16 mouse cellular contexts compared by ENCODE assay signal in genomic region chr4:22102478-22102877, GRCm38 (mm10).
A peak's percentile ranks its signal among the peaks of the same experiment; 100 is the strongest.
DNase-seq lines count a peak whose midpoint lies in the region; ATAC-seq lines count a peak whose summit lies in the region.
"Had no signal": no experiment of that assay in that cellular context is flagged by ENCODE, and none has a peak within 500 bp of the region (broad histone marks: within the 10 kb centered on the region; RNA-seq: fewer than 3 reads in every experiment).

No protein-coding gene starts in this region.

- ATAC-seq in neural tube, embryonic 12.5 days (ENCODE audit: low FRiP score, low read depth): peak; percentile 70; the same call in 1 of the 2 replicates
- ATAC-seq in midbrain, embryonic 13.5 days: peak; percentile 91
- ATAC-seq: intestine, embryonic 15.5 days; lung, postnatal 0 days had no signal

- no peak overlapping the region for H3K27ac ChIP-seq in neural tube, embryonic 12.5 days
- peak overlapping the region; percentile 71 for H3K27ac ChIP-seq in midbrain, embryonic 13.5 days
- H3K27ac ChIP-seq: heart, adult 2 months; intestine, embryonic 15.5 days; kidney, embryonic 15.5 days; liver, embryonic 13.5 days had no signal

- no peak overlapping the region for H3K9ac ChIP-seq in neural tube, embryonic 12.5 days
- H3K9ac ChIP-seq in midbrain, embryonic 13.5 days (replicated peaks): no peak overlapping the region
- H3K9ac ChIP-seq: intestine, embryonic 15.5 days; kidney, embryonic 15.5 days; liver, embryonic 13.5 days had no signal

- H3K4me2 ChIP-seq in neural tube, embryonic 12.5 days (replicated peaks): no peak overlapping the region
- no peak overlapping the region for H3K4me2 ChIP-seq in midbrain, embryonic 13.5 days (replicated peaks)
- H3K4me2 ChIP-seq: intestine, embryonic 15.5 days; kidney, embryonic 15.5 days; liver, embryonic 13.5 days had no signal

- WGBS in neural tube, embryonic 12.5 days: 72% methylated on average over 5 of the region's 5 CpGs
- WGBS in midbrain, embryonic 13.5 days: 41% methylated on average over 5 of the region's 5 CpGs

- H3K4me3 ChIP-seq in neural tube, embryonic 12.5 days: no peak overlapping the region
- H3K4me3 ChIP-seq in midbrain, embryonic 13.5 days (replicated peaks): no peak overlapping the region
- H3K4me3 ChIP-seq: heart, adult 2 months; intestine, embryonic 15.5 days; kidney, embryonic 15.5 days; liver, embryonic 13.5 days had no signal

- H3K4me1 ChIP-seq in neural tube, embryonic 12.5 days: no peaks in the 10 kb centered on the region
- peaks cover 23% of the 10 kb centered on the region for H3K4me1 ChIP-seq in midbrain, embryonic 13.5 days (replicated peaks)
- H3K4me1 ChIP-seq: intestine, embryonic 15.5 days; kidney, embryonic 15.5 days; liver, embryonic 13.5 days had no signal

- no peaks in the 10 kb centered on the region for H3K36me3 ChIP-seq in neural tube, embryonic 12.5 days
- H3K36me3 ChIP-seq in midbrain, embryonic 13.5 days: no peaks in the 10 kb centered on the region
- H3K36me3 ChIP-seq: intestine, embryonic 15.5 days; kidney, embryonic 15.5 days; liver, embryonic 13.5 days had no signal

- peak; percentile 21 to 27 for DNase-seq in cerebellum, postnatal 10 days
- no peak for DNase-seq in cerebellum, postnatal 36 days
- DNase-seq in neural tube, embryonic 10.5 days (ENCODE audit: extremely low spot score, low spot score): no peak
- no peak for DNase-seq in thymus, adult 18-20 months
- DNase-seq in kidney, postnatal 14 days: no peak
- DNase-seq in kidney, postnatal 4 days: no peak
- DNase-seq: adrenal gland, postnatal 10 days; heart, adult 2 months; layer of hippocampus, adult 9-11 months; liver, embryonic 13.5 days; thymus, adult 2 months had no signal

- H3K27me3 ChIP-seq in neural tube, embryonic 12.5 days (replicated peaks): no peaks in the 10 kb centered on the region
- no peaks in the 10 kb centered on the region for H3K27me3 ChIP-seq in midbrain, embryonic 13.5 days
- H3K27me3 ChIP-seq: intestine, embryonic 15.5 days; kidney, embryonic 15.5 days; liver, embryonic 13.5 days had no signal

- no peaks in the 10 kb centered on the region for H3K9me3 ChIP-seq in neural tube, embryonic 12.5 days
- no peaks in the 10 kb centered on the region for H3K9me3 ChIP-seq in midbrain, embryonic 13.5 days
- H3K9me3 ChIP-seq: intestine, embryonic 15.5 days; kidney, embryonic 15.5 days; liver, embryonic 13.5 days had no signal

Comparison
In these comparisons a context has a peak if more than half of its experiments do, and no peak if none do; other contexts are left out.
1. DNase-seq: peak in cerebellum, postnatal 10 days (2 of 2); none in cerebellum, postnatal 36 days (0 of 2), neural tube, embryonic 10.5 days (single experiment), thymus, adult 18-20 months (0 of 2), kidney, postnatal 14 days (single experiment) and kidney, postnatal 4 days (0 of 2).